ENCODE assay signal across 8 mouse cellular contexts in the genomic region with DNA sequence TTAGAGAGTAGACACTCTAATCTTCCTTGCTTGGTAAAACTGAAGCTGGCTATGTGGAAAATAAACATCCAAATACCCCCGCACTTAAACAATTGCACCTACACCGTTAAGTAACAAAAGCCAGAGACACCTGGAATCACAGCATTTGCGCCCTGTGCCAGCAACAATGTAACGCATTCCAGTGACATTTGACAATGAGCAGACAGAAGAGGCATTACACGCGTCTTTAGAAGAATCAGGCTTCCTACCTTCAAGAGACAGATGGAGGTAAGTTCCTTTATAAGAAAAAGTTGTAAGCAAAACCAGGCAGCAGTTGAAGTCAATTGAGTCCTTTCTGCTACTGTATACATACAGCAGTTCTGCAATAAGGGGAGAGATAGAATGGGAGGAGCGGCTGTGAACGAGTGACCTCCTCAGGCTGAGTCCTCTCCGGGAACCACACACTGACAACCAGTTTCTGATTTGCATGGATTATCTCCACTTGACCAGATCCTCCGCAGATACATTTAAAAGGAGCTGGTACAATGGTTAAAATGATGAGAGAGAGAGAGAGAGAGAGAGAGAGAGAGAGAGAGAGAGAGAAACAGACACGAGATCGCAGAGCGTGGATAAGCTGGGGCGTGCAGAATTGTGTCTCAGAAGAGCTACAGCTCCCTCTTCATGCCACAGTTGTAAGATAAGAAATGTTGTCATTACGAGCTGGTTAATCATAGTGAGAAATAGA.
DNase-seq lines count a peak whose midpoint lies in the region; ATAC-seq and TF ChIP-seq lines count a peak whose summit lies in the region.

No protein-coding gene starts in this region.

- H3K4me3 ChIP-seq in liver, embryonic 12.5 days = peak overlapping the region; percentile 23; the same call in 1 of the 2 replicates
- no peak overlapping the region for H3K4me3 ChIP-seq in myocyte

- no peak overlapping the region for H3ac ChIP-seq in myocyte (ENCODE audit: control insufficient read depth, insufficient read length)

- peak; percentile 14 to 79 for DNase-seq in adrenal gland, adult (ENCODE audit: inconsistent age in 2 of 2, low spot score in 1 of 2)
- DNase-seq in adrenal gland, postnatal 4 days (ENCODE audit: low spot score in 2 of 2) = no peak
- peak; percentile 77 for DNase-seq in brain, embryonic 18.5 days (ENCODE audit: low read depth, low spot score)
- peak; percentile 45 to 50 for DNase-seq in heart, adult 18-20 months
- DNase-seq in kidney, adult 8-10 months = peak; percentile 3 to 18
- no peak for DNase-seq in gastrocnemius, postnatal 4 days (ENCODE audit: low spot score in 2 of 2)

- no peaks in the 10 kb centered on the region for H3K9me3 ChIP-seq in liver, embryonic 12.5 days (replicated peaks)

- 24% methylated on average over 15 of the region's 15 CpGs for WGBS in liver, embryonic 12.5 days (ENCODE audit: insufficient replicate concordance)

- no peaks in the 10 kb centered on the region for H3K36me3 ChIP-seq in liver, embryonic 12.5 days
- H3K36me3 ChIP-seq in myocyte (ENCODE audit: control insufficient read depth, insufficient read depth) = no peaks in the 10 kb centered on the region

- H3K79me2 ChIP-seq in myocyte (ENCODE audit: control insufficient read depth, insufficient read depth) = no peaks in the 10 kb centered on the region

- TF ChIP-seq POLR2A in myocyte (IDR thresholded peaks at IDR 0.05; ENCODE audit: insufficient read length, low read depth) = no peak

- H3K9ac ChIP-seq in liver, embryonic 12.5 days = no peak overlapping the region

- H3K27me3 ChIP-seq in liver, embryonic 12.5 days (replicated peaks) = no peaks in the 10 kb centered on the region
- no peaks in the 10 kb centered on the region for H3K27me3 ChIP-seq in myocyte (ENCODE audit: control insufficient read depth, insufficient read depth, insufficient read length)

- H3K27ac ChIP-seq in liver, embryonic 12.5 days = no peak overlapping the region

- H3K4me2 ChIP-seq in liver, embryonic 12.5 days = peak overlapping the region; percentile 48
- peak overlapping the region; percentile 47 for H3K4me2 ChIP-seq in myocyte (ENCODE audit: low read depth)

- H3K4me1 ChIP-seq in liver, embryonic 12.5 days = no peaks in the 10 kb centered on the region

- no peak for ATAC-seq in liver, embryonic 12.5 days

TF ChIP-seq in myocyte, 11 proteins besides CTCF, POLR2A, EP300 and RAD21:
- TF ChIP-seq REST (IDR thresholded peaks at IDR 0.05; ENCODE audit: insufficient read depth, insufficient read length) (no peak), MYOD1 (IDR thresholded peaks at IDR 0.05; ENCODE audit: control insufficient read depth in 1 of 3, insufficient read length in 2 of 3, low read depth in 2 of 3) (no peak), E2F4 (IDR thresholded peaks at IDR 0.05; ENCODE audit: insufficient read depth) (no peak), SRF (IDR thresholded peaks at IDR 0.05; ENCODE audit: control insufficient read depth, insufficient read length, low read depth) (no peak), TCF3 (IDR thresholded peaks at IDR 0.05; ENCODE audit: insufficient read length, low read depth) (no peak), CEBPB (IDR thresholded peaks at IDR 0.05; ENCODE audit: insufficient read depth, poor library complexity, severe bottlenecking) (no peak), USF1 (IDR thresholded peaks at IDR 0.05; ENCODE audit: low read depth) (no peak), TCF12 (IDR thresholded peaks at IDR 0.05; ENCODE audit: insufficient read depth, poor library complexity, severe bottlenecking) (no peak), MAX (IDR thresholded peaks at IDR 0.05; ENCODE audit: low read depth) (no peak), MYOG (IDR thresholded peaks at IDR 0.05; ENCODE audit: control insufficient read depth in 1 of 3, insufficient read depth in 1 of 3, insufficient read length in 2 of 3, low read depth in 2 of 3) (no peak), POLR2AphosphoS2 (IDR thresholded peaks at IDR 0.05; ENCODE audit: insufficient read length, low read depth) (no peak)

Comparison
In these comparisons a context has a peak if more than half of its experiments do, and no peak if none do; other contexts are left out.
1. DNase-seq: peak in adrenal gland, adult (2 of 2), brain, embryonic 18.5 days (single experiment), heart, adult 18-20 months (2 of 2) and kidney, adult 8-10 months (2 of 2); none in adrenal gland, postnatal 4 days (0 of 2) and gastrocnemius, postnatal 4 days (0 of 2).